Mouse (Mus musculus) erythroblast, embryonic 14.5 days (primary cell): ENCODE measurements around the gene Vnn3.

Source experiments
- GATA1 ChIP-seq: IDR thresholded peaks from 2 replicates; pipeline ENCODE4 v1.6.1; 2012; ENCODE audit warnings: low read length, inconsistent platforms, mixed read lengths
- TAL1 ChIP-seq: IDR thresholded peaks from 3 replicates; pipeline ENCODE4 v1.6.1; 2012; ENCODE audit warnings: low read length, inconsistent platforms, mixed read lengths

GRCm38 (mm10) chr10:23852096-23852495 is 834 bp downstream of the Vnn3 start:
- TF ChIP-seq TAL1, result no peak
- no peak for TF ChIP-seq GATA1
